Mouse (Mus musculus): Measurements from ENCODE around the gene Dnmbp.

- no peak for TF ChIP-seq CHD1 (IDR thresholded peaks at IDR 0.05; ENCODE audit: low read depth, low read length)
- TF ChIP-seq GATA1 (IDR thresholded peaks at IDR 0.05; ENCODE audit: low read depth, low read length) = no peak
- peak; percentile 26 to 31; a peak in 2 of 4 replicates for TF ChIP-seq EP300 (IDR thresholded peaks at IDR 0.05; ENCODE audit: low read depth in 1 of 2, low read length in 2 of 2)
- no peak for TF ChIP-seq E2F4 (IDR thresholded peaks at IDR 0.05; ENCODE audit: borderline replicate concordance, low read depth, low read length)
- TF ChIP-seq POLR2A (IDR thresholded peaks at IDR 0.05; ENCODE audit: control insufficient read depth in 1 of 2, insufficient read depth in 1 of 2, low read depth in 1 of 2, low read length in 2 of 2, poor library complexity in 1 of 2) = peak in 1 of 2 experiments; percentile 61; a peak in 2 of 4 replicates
- peak; percentile 52; the same call in 1 of the 2 replicates for TF ChIP-seq ELF1 (IDR thresholded peaks at IDR 0.05; ENCODE audit: low read depth, low read length)
- TF ChIP-seq TAL1 (IDR thresholded peaks at IDR 0.05; ENCODE audit: low read length) = no peak
- no peak for TF ChIP-seq RCOR1 (IDR thresholded peaks at IDR 0.05; ENCODE audit: low read depth, low read length)
Measured at GRCm38 (mm10) chr19:43939769-43940689, at the start of gene Dnmbp.

All from MEL (cell line).